Mouse (Mus musculus) brain, embryonic 14.5 days (tissue): Measurements from ENCODE around the gene Apobec3.

Experiments used
- CTCF ChIP-seq: fragments of 200-500 bp; IDR thresholded peaks from 2 replicates; pipeline ENCODE4 v1.5.1; 2012; ENCODE audit warnings: inconsistent platforms, mild to moderate bottlenecking, moderate library complexity, borderline replicate concordance; ENCODE audit not compliant: insufficient read depth, insufficient read length; ENCODE audit errors: extremely low read depth
- POLR2A ChIP-seq: fragments of 200-500 bp; IDR thresholded peaks from 2 replicates; pipeline ENCODE4 v1.6.1; 2012; ENCODE audit warnings: mild to moderate bottlenecking, inconsistent platforms, borderline replicate concordance; ENCODE audit not compliant: poor library complexity, insufficient read depth, insufficient read length, severe bottlenecking; ENCODE audit errors: extremely low read depth

DNA sequence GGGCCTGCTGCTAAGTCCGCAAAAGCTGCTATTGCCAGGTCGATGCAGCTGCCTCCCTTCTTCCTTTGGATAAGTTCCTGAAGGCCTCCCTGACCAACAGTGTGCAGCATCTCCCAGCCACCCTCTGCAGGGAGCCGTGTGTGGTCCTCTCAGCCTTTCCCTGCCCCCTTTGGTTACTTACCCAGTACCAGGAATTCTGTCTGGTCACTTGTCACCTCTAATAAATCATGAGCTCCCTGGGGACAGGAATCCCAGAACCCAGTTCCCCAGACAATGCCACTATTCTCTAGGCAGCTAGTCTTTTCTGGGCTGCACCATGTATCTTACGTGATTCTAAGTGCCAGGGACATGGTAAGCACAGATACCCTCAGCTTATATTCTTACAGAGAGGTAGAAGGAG is 45.5 kb upstream of the Apobec3 start:
- no peak for TF ChIP-seq CTCF
- no peak for TF ChIP-seq POLR2A
